Mouse (Mus musculus): ENCODE data around the gene Fam129a.

The Fam129a gene

GRCm38 (mm10) chr1:151618251-151618650 is 47.3 kb downstream of the Fam129a start:
- in situ Hi-C loops (cut with MboI; ENCODE audit: low pct_unique_long_range_greater_than_20kb in 1 of 2, low sequenced_read_pairs in 2 of 2, unreplicated experiment in 1 of 2), result no loop called here

GRCm38 (mm10) chr1:151619281-151619711 is 48.3 kb downstream of the Fam129a start:
- in situ Hi-C loops (cut with MboI; ENCODE audit: low pct_unique_long_range_greater_than_20kb in 1 of 2, low sequenced_read_pairs in 2 of 2, unreplicated experiment in 1 of 2), result no loop called here

- in situ Hi-C loops (cut with MboI; ENCODE audit: low pct_unique_long_range_greater_than_20kb in 1 of 2, low sequenced_read_pairs in 2 of 2, unreplicated experiment in 1 of 2), result no loop called here
These were observed 49.7 kb downstream of the Fam129a start for GRCm38 (mm10) chr1:151620730-151621129.

- in situ Hi-C loops (cut with MboI; ENCODE audit: low pct_unique_long_range_greater_than_20kb in 1 of 2, low sequenced_read_pairs in 2 of 2, unreplicated experiment in 1 of 2), result no loop called here
These were observed 53.6 kb downstream of the Fam129a start for GRCm38 (mm10) chr1:151624442-151625226.

GRCm38 (mm10) chr1:151625260-151625659 is 54.3 kb downstream of the Fam129a start:
- in situ Hi-C loops (cut with MboI; ENCODE audit: low pct_unique_long_range_greater_than_20kb in 1 of 2, low sequenced_read_pairs in 2 of 2, unreplicated experiment in 1 of 2), result no loop called here

- in situ Hi-C loops (cut with MboI; ENCODE audit: low pct_unique_long_range_greater_than_20kb in 1 of 2, low sequenced_read_pairs in 2 of 2, unreplicated experiment in 1 of 2), result no loop called here
These were observed 54.7 kb downstream of the Fam129a start for GRCm38 (mm10) chr1:151625690-151626089.

- in situ Hi-C loops (cut with MboI; ENCODE audit: low pct_unique_long_range_greater_than_20kb in 1 of 2, low sequenced_read_pairs in 2 of 2, unreplicated experiment in 1 of 2), result no loop called here
These were observed 55.6 kb downstream of the Fam129a start for GRCm38 (mm10) chr1:151626631-151627030.

GRCm38 (mm10) chr1:151627141-151627540 is 56.2 kb downstream of the Fam129a start:
- in situ Hi-C loops (cut with MboI; ENCODE audit: low pct_unique_long_range_greater_than_20kb in 1 of 2, low sequenced_read_pairs in 2 of 2, unreplicated experiment in 1 of 2), result no loop called here

GRCm38 (mm10) chr1:151629591-151630250 is 58.7 kb downstream of the Fam129a start:
- in situ Hi-C loops (cut with MboI; ENCODE audit: low pct_unique_long_range_greater_than_20kb in 1 of 2, low sequenced_read_pairs in 2 of 2, unreplicated experiment in 1 of 2), result no loop called here

GRCm38 (mm10) chr1:151630251-151630628 is 59.3 kb downstream of the Fam129a start:
- in situ Hi-C loops (cut with MboI; ENCODE audit: low pct_unique_long_range_greater_than_20kb in 1 of 2, low sequenced_read_pairs in 2 of 2, unreplicated experiment in 1 of 2), result no loop called here

GRCm38 (mm10) chr1:151631061-151631460 is 60.1 kb downstream of the Fam129a start:
- in situ Hi-C loops (cut with MboI; ENCODE audit: low pct_unique_long_range_greater_than_20kb in 1 of 2, low sequenced_read_pairs in 2 of 2, unreplicated experiment in 1 of 2), result no loop called here

- in situ Hi-C loops (cut with MboI; ENCODE audit: low pct_unique_long_range_greater_than_20kb in 1 of 2, low sequenced_read_pairs in 2 of 2, unreplicated experiment in 1 of 2), result no loop called here
These were observed 60.8 kb downstream of the Fam129a start for GRCm38 (mm10) chr1:151631703-151632294.

- in situ Hi-C loops (cut with MboI; ENCODE audit: low pct_unique_long_range_greater_than_20kb in 1 of 2, low sequenced_read_pairs in 2 of 2, unreplicated experiment in 1 of 2), result no loop called here
These were observed 61.8 kb downstream of the Fam129a start for GRCm38 (mm10) chr1:151632567-151633356.

GRCm38 (mm10) chr1:151636637-151637036 is 65.7 kb downstream of the Fam129a start:
- in situ Hi-C loops (cut with MboI; ENCODE audit: low pct_unique_long_range_greater_than_20kb in 1 of 2, low sequenced_read_pairs in 2 of 2, unreplicated experiment in 1 of 2), result no loop called here

- in situ Hi-C loops (cut with MboI; ENCODE audit: low pct_unique_long_range_greater_than_20kb in 1 of 2, low sequenced_read_pairs in 2 of 2, unreplicated experiment in 1 of 2), result no loop called here
These were observed 66.5 kb downstream of the Fam129a start for GRCm38 (mm10) chr1:151637351-151637922.

GRCm38 (mm10) chr1:151638357-151638756 is 67.4 kb downstream of the Fam129a start:
- in situ Hi-C loops (cut with MboI; ENCODE audit: low pct_unique_long_range_greater_than_20kb in 1 of 2, low sequenced_read_pairs in 2 of 2, unreplicated experiment in 1 of 2), result no loop called here

- in situ Hi-C loops (cut with MboI; ENCODE audit: low pct_unique_long_range_greater_than_20kb in 1 of 2, low sequenced_read_pairs in 2 of 2, unreplicated experiment in 1 of 2), result no loop called here
These were observed 67.8 kb downstream of the Fam129a start for GRCm38 (mm10) chr1:151638770-151639169.

GRCm38 (mm10) chr1:151646380-151646779 is 75.4 kb downstream of the Fam129a start:
- in situ Hi-C loops (cut with MboI; ENCODE audit: low pct_unique_long_range_greater_than_20kb in 1 of 2, low sequenced_read_pairs in 2 of 2, unreplicated experiment in 1 of 2), result no loop called here

All from mouse embryonic stem cell (cell line).